Mouse (Mus musculus) lung, postnatal 0 days (tissue): ENCODE measurements around the gene Rab21. TPM values are rescaled to one million over a fixed set of nuclear protein-coding genes. Genes with fewer than 3 reads are reported as not detected.

Experiments used
- ATAC-seq: fragments of 200-750 bp; cut with Nextera tagmentation; 2 replicates; pipeline ENCODE4 v1.8.0; 2017; ENCODE audit warnings: moderate library complexity
- DNase-seq: peaks from one replicate; pipeline ENCODE4 v3.0.0-alpha.2; 2016; ENCODE audit warnings: low spot score
- H3K27ac ChIP-seq: fragments of 300-500 bp; sonication (generic); 2 replicates; pipeline ENCODE4 v1.5.1; 2014; ENCODE audit warnings: antibody characterized with exemption, mild to moderate bottlenecking, low read length, mixed read lengths
- H3K27me3 ChIP-seq: fragments of 300-500 bp; sonication (generic); replicated peaks from 2 replicates; pipeline ENCODE4 v1.6.1; 2014; ENCODE audit warnings: low read length, mixed read lengths; ENCODE audit not compliant: insufficient read depth
- H3K36me3 ChIP-seq: fragments of 300-500 bp; sonication (generic); 2 replicates; pipeline ENCODE4 v1.6.1; 2014; ENCODE audit warnings: low read length, mixed read lengths; ENCODE audit not compliant: insufficient read depth
- H3K4me1 ChIP-seq: fragments of 300-500 bp; sonication (generic); 2 replicates; pipeline ENCODE4 v1.6.1; 2014; ENCODE audit warnings: antibody characterized with exemption, low read depth, low read length, mixed read lengths; ENCODE audit not compliant: insufficient read depth
- H3K4me2 ChIP-seq: fragments of 300-500 bp; sonication (generic); replicated peaks from 2 replicates; pipeline ENCODE4 v1.6.1; 2014; ENCODE audit warnings: low read depth, mild to moderate bottlenecking, low read length, moderate library complexity, mixed read lengths
- H3K4me3 ChIP-seq: fragments of 300-500 bp; sonication (generic); 2 replicates; pipeline ENCODE4 v1.5.1; 2014; ENCODE audit warnings: low read depth, low read length
- H3K9ac ChIP-seq: fragments of 300-500 bp; sonication (generic); replicated peaks from 2 replicates; pipeline ENCODE4 v1.6.1; 2014; ENCODE audit warnings: low read depth, mild to moderate bottlenecking
- H3K9me3 ChIP-seq: fragments of 300-500 bp; sonication (generic); 2 replicates; pipeline ENCODE4 v1.6.1; 2016; ENCODE audit warnings: low read length, mixed read lengths
- CTCF ChIP-seq: IDR thresholded peaks from 2 replicates; pipeline ENCODE4 v1.5.1; 2016; ENCODE audit warnings: antibody characterized with exemption, mild to moderate bottlenecking
- EP300 ChIP-seq: IDR thresholded peaks from 2 replicates; pipeline ENCODE4 v1.6.1; 2016; ENCODE audit warnings: antibody characterized with exemption, mild to moderate bottlenecking, control low read depth
- WGBS: fragments of 180-500 bp; shearing (Covaris S2); extraction: QIAGEN DNeasy Blood & Tissue Kit; methylation state at CpG from one replicate; pipeline ENCODE4 v1.1.7; 2014; 5-methylcytosine and 5-hydroxymethylcytosine counted together
- polyA plus RNA-seq: library from polyadenylated mRNA; unstranded; fragments of >200 nt; fragmentation: Nextera tagmentation; extraction: Ambion mirVana; gene quantifications from 2 replicates; pipeline ENCODE4 v1.2.1, GENCODE M21; 2015

The Rab21 gene
- polyA plus RNA-seq, 1 experiment from 2014 or later, result 9.1 TPM

DNA sequence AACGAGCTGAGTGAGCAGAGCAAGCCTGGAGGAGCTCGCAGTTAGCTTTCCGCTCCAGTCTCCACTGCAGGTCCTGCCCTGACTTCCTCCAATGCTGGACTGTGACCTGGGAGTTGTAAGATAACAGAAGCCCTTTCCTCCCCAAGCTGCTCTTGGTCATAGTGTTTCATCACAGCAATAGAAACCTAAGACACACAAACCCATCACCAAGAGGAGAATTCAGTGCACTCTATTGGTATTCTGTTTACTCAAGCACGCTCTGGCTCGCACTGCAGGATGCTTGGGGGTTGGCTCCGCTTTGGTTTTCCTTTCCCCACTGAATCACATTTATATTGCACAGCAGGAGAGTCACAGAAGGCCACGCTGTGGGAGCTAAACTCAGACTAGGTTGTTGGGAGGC is 67.4 kb downstream of the Rab21 start:
- Histone ChIP-seq H3K27me3 (no peaks in the 10 kb centered on the region), H3K4me3 (no peak overlapping the region), H3K4me1 (peaks cover 6% of the 10 kb centered on the region), H3K36me3 (no peaks in the 10 kb centered on the region), H3K27ac (no peak overlapping the region), H3K4me2 (no peak overlapping the region), H3K9me3 (no peaks in the 10 kb centered on the region), H3K9ac (no peak overlapping the region)
- WGBS, result 46% methylated on average over 7 of the region's 7 CpGs
- DNase-seq (no peak), ATAC-seq (no peak)
- TF ChIP-seq CTCF (no peak), EP300 (no peak)

DNA sequence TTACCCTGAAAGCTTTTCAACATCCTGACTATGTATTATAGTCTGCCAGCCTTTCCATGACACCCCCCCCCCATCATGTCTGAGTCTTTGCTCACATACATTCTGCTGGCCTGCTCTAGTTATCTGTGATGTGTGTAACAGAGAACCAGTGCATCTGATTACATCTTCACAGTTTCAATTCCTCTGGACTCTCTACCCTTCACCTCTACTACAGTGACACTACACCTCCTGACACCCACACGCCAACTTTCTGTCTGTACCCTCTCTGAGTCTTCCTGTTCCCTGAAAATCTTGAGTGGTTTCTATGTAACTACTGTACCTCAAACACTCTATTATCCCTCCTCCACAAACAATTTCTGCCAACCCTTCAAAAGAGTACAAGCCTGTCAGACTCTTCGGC is 69.9 kb downstream of the Rab21 start:
- no peak overlapping the region for H3K9ac ChIP-seq
- H3K4me1 ChIP-seq, result peaks cover 3% of the 10 kb centered on the region; the same call in 1 of the 2 replicates
- no peaks in the 10 kb centered on the region for H3K9me3 ChIP-seq
- no peaks in the 10 kb centered on the region for H3K36me3 ChIP-seq
- no peak for ATAC-seq
- H3K4me3 ChIP-seq, result no peak overlapping the region
- H3K27ac ChIP-seq, result no peak overlapping the region
- no peak overlapping the region for H3K4me2 ChIP-seq
- 63% methylated on average over 2 of the region's 2 CpGs for WGBS
- no peak for TF ChIP-seq EP300
- TF ChIP-seq CTCF, result no peak
- DNase-seq, result no peak
- H3K27me3 ChIP-seq, result no peaks in the 10 kb centered on the region

DNA sequence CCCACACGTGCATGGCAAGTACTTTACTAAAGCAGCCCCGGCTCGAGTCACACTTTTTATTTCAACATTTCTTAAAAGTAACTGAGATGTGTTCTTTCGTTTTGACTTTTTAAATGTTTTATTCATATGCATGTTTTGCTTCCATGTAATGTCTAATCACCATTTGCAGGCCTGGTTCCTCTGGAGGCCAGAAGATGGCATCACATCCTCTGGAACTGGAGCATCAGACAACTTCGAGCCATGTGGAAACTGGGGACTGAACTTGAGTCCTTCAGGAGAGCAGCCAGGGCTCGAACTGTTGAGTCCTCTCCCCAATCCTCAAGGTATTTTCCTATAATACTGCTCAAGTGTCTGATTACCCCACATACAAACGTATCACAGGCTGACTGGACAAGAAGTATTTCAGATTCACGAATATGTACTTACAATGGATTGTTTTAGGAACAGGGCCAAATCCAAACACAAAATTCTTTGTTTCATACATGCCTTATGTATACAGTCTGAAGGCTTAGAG is 74.3 kb downstream of the Rab21 start:
- no peak overlapping the region for H3K9ac ChIP-seq

DNA sequence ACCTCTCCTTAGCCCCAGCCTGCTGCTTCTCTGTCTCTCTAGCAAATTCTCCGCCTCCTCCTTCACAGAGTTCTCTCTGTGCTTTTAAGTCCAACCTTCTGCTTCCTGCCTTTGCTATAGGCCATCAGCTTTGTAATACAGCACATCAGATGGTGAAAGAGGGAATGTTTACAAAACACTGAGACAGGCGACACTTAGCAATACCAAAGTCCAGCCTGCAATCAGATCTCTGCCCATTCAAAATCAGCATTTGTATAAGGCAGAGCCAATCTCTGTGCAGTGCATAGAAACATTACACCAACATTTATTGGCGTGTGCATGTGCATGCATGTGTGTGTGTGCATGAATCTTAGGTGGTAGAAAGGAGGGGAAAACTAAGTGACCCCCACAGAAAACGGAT is 77.5 kb downstream of the Rab21 start:
- H3K27me3 ChIP-seq, result no peaks in the 10 kb centered on the region
- no peaks in the 10 kb centered on the region for H3K9me3 ChIP-seq
- H3K4me3 ChIP-seq, result no peak overlapping the region
- DNase-seq (no peak), ATAC-seq (no peak)
- H3K4me1 ChIP-seq, result no peaks in the 10 kb centered on the region
- no peak overlapping the region for H3K4me2 ChIP-seq
- 82% methylated on average over 4 of the region's 4 CpGs for WGBS
- no peak overlapping the region for H3K27ac ChIP-seq
- peaks cover 15% of the 10 kb centered on the region; the same call in 1 of the 2 replicates for H3K36me3 ChIP-seq
- H3K9ac ChIP-seq, result no peak overlapping the region
- no peak for TF ChIP-seq CTCF
- no peak for TF ChIP-seq EP300

More for the DNA sequence above, 74.3 kb downstream of the Rab21 start:
- Histone ChIP-seq H3K4me2 (no peak overlapping the region), H3K4me1 (0 out of 2 replicates have a peak, but pooled peaks cover 3% of the 10 kb centered on the region), H3K4me3 (no peak overlapping the region), H3K27ac (no peak overlapping the region), H3K36me3 (peaks cover 11% of the 10 kb centered on the region; the same call in 1 of the 2 replicates), H3K27me3 (no peaks in the 10 kb centered on the region), H3K9me3 (no peaks in the 10 kb centered on the region)
- 55% methylated on average over 8 of the region's 8 CpGs for WGBS
- peak; percentile 31 for DNase-seq
- TF ChIP-seq EP300, result no peak
- TF ChIP-seq CTCF, result peak; percentile 61
- no peak for ATAC-seq

Other genes starting within 250 kb of the Rab21 start
- gene Tph2, start 130.6 kb downstream of the Rab21 start, polyA plus RNA-seq, result 0.05 and 0.08 TPM in 2 replicates
- gene Tbc1d15, start 64.1 kb downstream of the Rab21 start, polyA plus RNA-seq, result 47.9 and 49.9 TPM in 2 replicates
- 26.0 and 31.1 TPM in 2 replicates for gene Tmem19, start 46.9 kb upstream of the Rab21 start, polyA plus RNA-seq
- gene Thap2, start 68.8 kb upstream of the Rab21 start, polyA plus RNA-seq, result 16.2 and 17.4 TPM in 2 replicates
- gene Zfc3h1, start 69.4 kb upstream of the Rab21 start, polyA plus RNA-seq, result 13.9 and 17.0 TPM in 2 replicates